Mouse (Mus musculus) granulocyte monocyte progenitor cell, adult 5-6 weeks (primary cell): ENCODE results near the gene Slc17a8. TPM values are rescaled to one million over a fixed set of nuclear protein-coding genes. Genes with fewer than 3 reads are reported as not detected.
A peak's percentile ranks its signal among the peaks of the same experiment; 100 is the strongest.
"Not testable (repeated sequence)": the region's sequence is repeated elsewhere in the genome, so short reads cannot be mapped to it uniquely, and the experiment has no call there.

Experiments
- ATAC-seq: replicated peaks from 2 replicates; pipeline ENCODE4 v1.8.0; 2016; ENCODE audit warnings: mild to moderate bottlenecking, moderate TSS enrichment, inconsistent platforms; ENCODE audit not compliant: poor library complexity, severe bottlenecking
- total RNA-seq, 2 experiments: library from RNA; stranded (forward) in 1 of 2; stranded (reverse) in 1 of 2; fragments of 200-712, 200-1000 nt in 1 of 2; fragments of >200 nt in 1 of 2; fragmentation: Nextera tagmentation in 1 of 2; gene quantifications; 2 replicates each; pipeline ENCODE4 v1.2.3; 2014 to 2017

The Slc17a8 gene
- total RNA-seq (2014; fragmentation: Nextera tagmentation) = not detected in 2 replicates
- total RNA-seq (2017) = not detected in 2 replicates

DNA sequence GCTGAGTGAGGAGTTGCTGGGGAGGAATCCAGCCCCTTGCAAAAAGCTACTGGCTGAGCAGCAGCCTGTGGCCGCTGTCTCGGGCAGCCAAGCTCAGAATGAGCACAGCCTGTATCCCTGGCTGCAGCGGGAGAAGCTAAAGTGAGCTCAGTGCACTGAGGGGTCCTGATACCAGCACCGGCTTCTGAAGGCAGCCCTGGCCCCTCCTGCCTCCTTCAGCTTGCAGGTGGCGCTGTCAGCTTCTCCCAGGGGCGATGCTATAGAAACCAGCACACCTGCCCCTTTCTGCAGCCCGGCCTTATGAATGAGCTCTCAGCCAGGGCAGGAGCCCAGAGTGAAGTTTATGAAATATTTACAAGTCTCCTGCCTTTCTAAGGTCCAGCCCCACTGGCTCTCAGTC is at the start of gene Slc17a8:
Slc17a8 (minus strand) TSS at position 125 of the 400 bp plus-strand sequence.
- no peak for ATAC-seq

DNA sequence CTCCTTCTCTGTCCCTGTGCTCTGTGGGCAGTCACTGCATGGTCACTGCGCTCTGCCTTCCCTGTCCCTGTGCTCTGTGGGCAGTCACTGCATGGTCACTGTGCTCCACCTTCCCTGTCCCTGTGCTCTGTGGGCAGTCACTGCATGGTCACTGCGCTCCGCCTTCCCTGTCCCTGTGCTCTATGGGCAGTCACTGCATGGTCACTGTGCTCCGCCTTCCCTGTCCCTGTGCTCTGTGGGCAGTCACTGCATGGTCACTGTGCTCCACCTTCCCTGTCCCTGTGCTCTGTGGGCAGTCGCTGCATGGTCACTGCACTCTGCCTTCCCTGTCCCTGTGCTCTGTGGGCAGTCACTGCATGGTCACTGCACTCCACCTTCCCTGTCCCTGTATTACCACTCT is 49.3 kb upstream of the Slc17a8 start:
- not testable (repeated sequence) for ATAC-seq

GRCm38 (mm10) chr10:89667571-89667970 is 46.5 kb upstream of the Slc17a8 start:
- no peak for ATAC-seq

- ATAC-seq = no peak
Observed at GRCm38 (mm10) chr10:89665679-89666078, 44.6 kb upstream of the Slc17a8 start.

- ATAC-seq = no peak
Observed at GRCm38 (mm10) chr10:89664977-89665645, 44.1 kb upstream of the Slc17a8 start.

DNA sequence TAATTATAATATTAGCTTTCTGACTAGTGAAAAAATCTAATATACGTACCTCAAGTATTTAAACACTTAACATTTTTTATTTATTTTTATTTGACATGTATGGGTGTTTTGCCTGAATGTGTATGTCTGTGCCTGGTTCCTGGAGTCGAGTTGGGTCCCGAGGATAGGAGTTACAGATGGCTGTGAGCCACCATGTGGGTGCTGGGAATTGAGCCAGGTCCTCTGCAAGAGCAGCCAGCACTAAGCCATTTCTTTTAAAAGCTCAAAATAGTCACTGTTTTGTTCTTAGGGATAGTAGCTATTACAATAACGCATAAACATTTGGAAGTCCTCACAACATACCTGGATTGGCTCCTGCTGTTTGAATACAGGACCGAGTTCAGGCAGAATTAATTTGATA is 35.3 kb upstream of the Slc17a8 start:
- ATAC-seq = no peak

DNA sequence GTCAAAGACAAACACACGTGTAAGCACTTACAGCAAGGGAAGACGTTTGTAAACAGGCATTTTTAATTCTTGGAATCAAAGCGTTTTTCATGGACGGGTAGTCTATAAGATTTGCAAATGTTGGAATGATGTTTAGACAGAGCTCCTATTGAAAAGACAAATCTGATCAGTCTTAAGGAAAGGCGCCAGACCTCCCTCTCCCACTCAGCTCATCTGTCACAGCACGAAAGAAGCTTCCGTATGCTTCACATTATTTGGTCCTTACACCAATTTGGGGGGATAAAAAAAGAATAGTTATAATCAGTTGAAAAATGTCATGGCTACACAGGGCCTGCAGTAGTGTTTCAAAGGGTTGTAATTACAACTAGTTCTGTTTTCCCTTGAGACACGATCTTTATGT is 31.9 kb upstream of the Slc17a8 start:
- ATAC-seq = no peak

DNA sequence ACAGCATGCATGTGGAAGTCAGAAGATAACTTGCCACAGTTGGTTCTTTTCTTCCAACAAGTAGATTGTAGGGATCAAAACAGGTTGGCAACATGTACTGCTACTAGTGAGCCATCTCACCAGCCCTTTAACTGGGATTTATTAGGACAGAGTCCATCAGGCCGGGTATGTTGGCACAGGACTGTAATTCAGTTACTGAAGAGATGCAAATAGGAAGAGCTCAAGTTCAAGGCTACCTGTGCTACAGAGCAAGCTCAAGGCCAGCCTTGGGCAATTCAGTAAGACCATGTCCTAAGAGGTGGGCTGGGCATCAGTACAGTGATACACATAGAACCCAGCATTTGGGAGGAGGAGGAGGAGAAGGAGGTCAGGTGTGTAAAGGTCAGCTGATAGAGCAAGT is 30.6 kb upstream of the Slc17a8 start:
- no peak for ATAC-seq

GRCm38 (mm10) chr10:89646918-89647317 is 25.9 kb upstream of the Slc17a8 start:
- no peak for ATAC-seq

- ATAC-seq = no peak
Observed at GRCm38 (mm10) chr10:89637001-89637400, 15.9 kb upstream of the Slc17a8 start.

DNA sequence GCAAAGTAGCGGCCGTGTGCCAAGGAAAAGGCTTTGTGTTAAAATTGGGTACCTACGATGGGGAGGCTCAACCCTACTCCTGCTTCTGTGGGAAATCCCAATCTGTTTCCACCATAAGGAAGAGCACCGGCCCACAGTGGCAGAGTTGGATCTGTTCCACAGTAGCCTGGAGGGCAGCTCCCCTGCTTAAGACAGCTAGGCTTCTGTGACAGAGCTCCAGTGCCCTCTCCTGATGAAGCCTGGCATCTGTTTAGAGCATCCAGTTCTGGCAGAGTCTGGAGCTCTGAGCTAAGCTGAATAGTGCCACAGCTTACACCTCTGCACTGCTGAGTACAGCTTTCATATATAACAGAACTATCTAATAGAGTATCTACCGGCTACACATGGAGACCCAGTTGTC is 14.0 kb upstream of the Slc17a8 start:
- peak; percentile 37; the same call in 1 of the 2 replicates for ATAC-seq

- no peak for ATAC-seq
Observed at GRCm38 (mm10) chr10:89633736-89634426, 12.8 kb upstream of the Slc17a8 start.

- no peak for ATAC-seq
Observed at GRCm38 (mm10) chr10:89633121-89633520, 12.1 kb upstream of the Slc17a8 start.

DNA sequence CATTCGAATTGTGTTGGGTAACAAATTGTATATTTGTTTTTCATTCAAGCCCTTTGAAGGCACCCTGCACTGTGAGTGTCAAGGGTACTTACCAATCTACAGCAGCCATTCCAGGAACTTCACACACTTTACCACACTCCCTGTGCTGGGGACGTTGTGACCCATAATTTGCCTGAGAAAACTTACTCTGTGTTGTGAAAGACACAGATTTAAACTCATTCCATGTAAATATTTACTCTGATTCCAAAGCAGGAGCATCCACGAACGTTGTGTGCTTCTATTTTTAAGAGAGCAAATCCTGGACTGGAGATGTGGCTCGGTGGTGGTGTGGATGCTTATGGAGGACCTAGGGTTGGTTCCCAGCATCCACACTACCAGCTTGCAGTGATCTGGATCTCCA is 10.8 kb upstream of the Slc17a8 start:
- ATAC-seq = no peak

DNA sequence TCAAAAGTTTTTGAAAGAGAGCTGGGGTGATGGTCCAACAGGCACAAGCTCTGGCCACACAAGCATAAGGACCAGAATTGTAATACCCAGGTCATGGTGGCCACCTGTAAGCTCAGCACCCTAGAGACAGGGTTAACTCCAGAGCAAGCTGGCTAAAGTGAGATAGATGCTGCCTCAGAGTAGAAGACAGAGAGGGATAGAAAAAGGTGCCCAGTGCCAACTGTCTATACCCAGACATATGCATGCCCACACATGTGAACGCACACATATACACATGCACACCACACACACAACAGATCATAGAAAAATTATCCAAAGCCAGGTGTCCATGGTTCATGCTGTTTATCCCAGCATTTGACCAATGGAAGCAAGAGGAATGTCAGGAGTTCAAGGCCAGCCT is 9.5 kb upstream of the Slc17a8 start:
- ATAC-seq = no peak

- peak; percentile 85 for ATAC-seq
Observed at GRCm38 (mm10) chr10:89630052-89630451, 9.0 kb upstream of the Slc17a8 start.

DNA sequence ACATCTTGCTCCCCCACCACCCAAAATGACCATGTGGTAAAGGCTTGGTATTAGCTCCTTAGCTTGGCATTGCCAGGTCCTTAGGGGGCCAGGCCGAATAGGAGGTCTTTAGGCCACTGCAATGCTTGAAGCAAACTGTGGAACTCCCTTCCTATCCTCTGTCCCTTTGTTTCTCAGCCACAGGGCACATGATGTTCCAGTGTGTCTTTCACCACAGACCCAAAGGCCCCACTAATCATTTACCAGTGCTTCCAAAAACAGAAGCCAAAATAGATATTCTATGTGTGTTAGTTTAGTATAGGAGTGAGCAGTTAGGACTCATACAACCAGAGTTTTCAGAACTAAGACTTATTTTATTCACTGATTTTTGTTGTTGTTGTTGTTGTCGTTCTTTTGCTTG is 5.7 kb upstream of the Slc17a8 start:
- no peak for ATAC-seq

GRCm38 (mm10) chr10:89624196-89624595 is 3.1 kb upstream of the Slc17a8 start:
- ATAC-seq = no peak

GRCm38 (mm10) chr10:89599311-89599710 is 21.7 kb downstream of the Slc17a8 start:
- no peak for ATAC-seq

DNA sequence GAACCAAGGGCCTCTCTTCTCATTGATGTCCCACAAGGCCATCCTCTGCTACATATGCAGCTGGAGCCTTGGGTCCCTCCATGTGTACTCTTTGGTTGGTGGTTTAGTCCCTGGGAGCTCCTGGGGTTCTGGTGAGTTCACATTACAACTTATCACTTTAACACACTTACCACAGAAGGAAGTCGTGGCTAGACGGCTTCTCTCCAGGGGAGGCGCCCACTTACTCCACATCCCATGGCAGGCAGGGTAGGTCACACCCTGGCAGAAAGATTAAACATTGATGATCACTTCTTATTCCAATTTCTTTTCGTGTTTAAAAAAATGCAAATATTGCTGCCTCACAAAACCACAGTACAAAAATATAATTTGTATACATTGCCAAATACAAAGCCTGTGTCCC is 23.8 kb downstream of the Slc17a8 start:
- peak; percentile 79 for ATAC-seq

DNA sequence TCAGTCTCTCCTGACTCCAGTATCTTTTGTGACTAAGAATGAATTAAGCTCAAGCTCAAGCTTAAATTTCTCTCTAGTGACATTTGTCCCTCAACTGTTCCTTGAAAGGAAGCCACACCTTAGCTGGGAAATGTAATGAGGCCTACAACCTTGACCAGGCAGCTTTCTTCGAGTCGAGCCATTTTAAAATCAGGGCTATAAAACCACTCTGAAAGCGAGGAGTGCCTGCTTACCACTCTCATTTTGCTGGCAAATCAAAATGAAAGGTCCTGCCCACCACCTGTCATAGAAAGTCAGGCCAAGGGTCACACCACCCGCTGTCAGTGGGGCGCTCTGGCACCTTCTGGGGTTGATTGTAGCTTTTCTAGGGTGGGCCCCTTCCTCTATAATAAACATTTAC is 25.1 kb downstream of the Slc17a8 start:
- no peak for ATAC-seq

DNA sequence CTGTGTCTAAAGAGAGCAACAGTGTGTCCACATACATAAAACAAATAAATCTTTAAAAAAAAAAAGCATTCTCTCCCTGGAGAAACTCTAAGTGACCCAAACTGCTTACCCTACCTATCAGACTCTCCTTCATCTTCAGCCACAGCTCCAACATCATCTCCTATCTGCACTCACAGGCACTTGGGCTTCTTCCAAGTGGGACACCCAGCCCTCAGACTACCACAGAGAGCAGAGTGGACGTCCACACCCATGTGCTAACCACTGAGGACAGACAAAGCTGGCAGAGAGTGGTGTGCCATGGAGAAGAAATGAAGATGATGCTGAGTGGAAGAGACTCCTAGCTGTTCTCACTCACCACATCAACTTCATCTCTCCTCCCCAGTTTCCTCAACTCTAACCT is 25.5 kb downstream of the Slc17a8 start:
- no peak for ATAC-seq
